Mouse (Mus musculus): ENCODE measurements at regions not wholly inside any gene's neighbourhood (a gene's known extent, or its start where the extent isn't known, plus 50 kb on each side); places are given as distances from the start of the nearest gene placed in this dataset.
A peak's percentile ranks its signal among the peaks of the same experiment; 100 is the strongest.

GRCm38 (mm10) chr14:45964043-45964442 lies 306.1 kb upstream of the Ddhd1 start:
- Histone ChIP-seq H3K4me1 (ENCODE audit: control insufficient read depth, insufficient read depth, low read length) (no peaks in the 10 kb centered on the region), H3K4me3 (ENCODE audit: low read depth, low read length) (no peak overlapping the region), H3K27me3 (ENCODE audit: control insufficient read depth, insufficient read depth, low read length) (no peaks in the 10 kb centered on the region), H3K36me3 (ENCODE audit: control insufficient read depth, insufficient read depth, low read length) (no peaks in the 10 kb centered on the region), H3K9ac (replicated peaks; ENCODE audit: low read depth, low read length) (no peak overlapping the region), H3K9me3 (ENCODE audit: control insufficient read depth, low read depth, low read length) (no peaks in the 10 kb centered on the region), H3K27ac (ENCODE audit: low read length) (no peak overlapping the region), H3K4me2 (replicated peaks; ENCODE audit: low read depth, low read length) (no peak overlapping the region)
- whole genome bisulfite sequencing, result 78% methylated on average over 7 of the region's 7 CpGs
- no peak for ATAC-seq (ENCODE audit: insufficient number of reproducible peaks, insufficient read depth, low FRiP score, low read depth)

- no peak overlapping the region for H3K4me2 ChIP-seq (replicated peaks; ENCODE audit: low read depth, low read length)
Observed at GRCm38 (mm10) chr14:45983206-45983857, 325.4 kb upstream of the Ddhd1 start.

GRCm38 (mm10) chr14:45984135-45984892 lies 326.4 kb upstream of the Ddhd1 start:
- ATAC-seq (ENCODE audit: insufficient number of reproducible peaks, insufficient read depth, low FRiP score, low read depth), result no peak; the same call in 1 of the 2 replicates
- Histone ChIP-seq H3K9me3 (ENCODE audit: control insufficient read depth, low read depth, low read length) (no peaks in the 10 kb centered on the region), H3K27ac (ENCODE audit: low read length) (no peak overlapping the region; the same call in 1 of the 2 replicates)

More at GRCm38 (mm10) chr14:45983206-45983857, 325.4 kb upstream of the Ddhd1 start:
- peak; percentile 39; the same call in 1 of the 2 replicates for ATAC-seq (ENCODE audit: insufficient number of reproducible peaks, insufficient read depth, low FRiP score, low read depth)
- H3K27ac ChIP-seq (ENCODE audit: low read length), result no peak overlapping the region
- H3K4me3 ChIP-seq (ENCODE audit: low read depth, low read length), result no peak overlapping the region
- no peak overlapping the region for H3K9ac ChIP-seq (replicated peaks; ENCODE audit: low read depth, low read length)
- H3K27me3 ChIP-seq (ENCODE audit: control insufficient read depth, insufficient read depth, low read length), result no peaks in the 10 kb centered on the region
- H3K9me3 ChIP-seq (ENCODE audit: control insufficient read depth, low read depth, low read length), result no peaks in the 10 kb centered on the region
- H3K36me3 ChIP-seq (ENCODE audit: control insufficient read depth, insufficient read depth, low read length), result no peaks in the 10 kb centered on the region
- peaks cover 15% of the 10 kb centered on the region; the same call in 1 of the 2 replicates for H3K4me1 ChIP-seq (ENCODE audit: control insufficient read depth, insufficient read depth, low read length)
- 60% methylated on average over 7 of the region's 7 CpGs for WGBS

GRCm38 (mm10) chr14:45992041-45992869 lies 334.3 kb upstream of the Ddhd1 start:
- Histone ChIP-seq H3K4me2 (replicated peaks; ENCODE audit: low read depth, low read length) (no peak overlapping the region), H3K9me3 (ENCODE audit: control insufficient read depth, low read depth, low read length) (no peaks in the 10 kb centered on the region), H3K27me3 (ENCODE audit: control insufficient read depth, insufficient read depth, low read length) (no peaks in the 10 kb centered on the region), H3K4me3 (ENCODE audit: low read depth, low read length) (no peak overlapping the region), H3K36me3 (ENCODE audit: control insufficient read depth, insufficient read depth, low read length) (no peaks in the 10 kb centered on the region), H3K9ac (replicated peaks; ENCODE audit: low read depth, low read length) (no peak overlapping the region), H3K27ac (ENCODE audit: low read length) (peak overlapping the region; percentile 56; the same call in 1 of the 2 replicates), H3K4me1 (ENCODE audit: control insufficient read depth, insufficient read depth, low read length) (peaks cover 14% of the 10 kb centered on the region; the same call in 1 of the 2 replicates)
- WGBS, result 23% methylated on average over 17 of the region's 17 CpGs
- ATAC-seq (ENCODE audit: insufficient number of reproducible peaks, insufficient read depth, low FRiP score, low read depth), result peak; percentile 51; the same call in 1 of the 2 replicates

More at GRCm38 (mm10) chr14:45984135-45984892, 326.4 kb upstream of the Ddhd1 start:
- H3K27me3 ChIP-seq (ENCODE audit: control insufficient read depth, insufficient read depth, low read length), result no peaks in the 10 kb centered on the region
- H3K9ac ChIP-seq (replicated peaks; ENCODE audit: low read depth, low read length), result no peak overlapping the region
- peaks cover 15% of the 10 kb centered on the region; the same call in 1 of the 2 replicates for H3K4me1 ChIP-seq (ENCODE audit: control insufficient read depth, insufficient read depth, low read length)
- peak overlapping the region; percentile 21 for H3K4me2 ChIP-seq (replicated peaks; ENCODE audit: low read depth, low read length)
- no peak overlapping the region for H3K4me3 ChIP-seq (ENCODE audit: low read depth, low read length)
- 49% methylated on average over 20 of the region's 20 CpGs for WGBS
- no peaks in the 10 kb centered on the region for H3K36me3 ChIP-seq (ENCODE audit: control insufficient read depth, insufficient read depth, low read length)

- no peak for ATAC-seq (ENCODE audit: insufficient number of reproducible peaks, insufficient read depth, low FRiP score, low read depth)
- H3K27me3 ChIP-seq (ENCODE audit: control insufficient read depth, insufficient read depth, low read length), result no peaks in the 10 kb centered on the region
- H3K4me2 ChIP-seq (replicated peaks; ENCODE audit: low read depth, low read length), result no peak overlapping the region
- no peak overlapping the region for H3K4me3 ChIP-seq (ENCODE audit: low read depth, low read length)
- no peak overlapping the region for H3K27ac ChIP-seq (ENCODE audit: low read length)
- no peak overlapping the region for H3K9ac ChIP-seq (replicated peaks; ENCODE audit: low read depth, low read length)
- peaks cover 14% of the 10 kb centered on the region; the same call in 1 of the 2 replicates for H3K4me1 ChIP-seq (ENCODE audit: control insufficient read depth, insufficient read depth, low read length)
- no peaks in the 10 kb centered on the region for H3K36me3 ChIP-seq (ENCODE audit: control insufficient read depth, insufficient read depth, low read length)
- WGBS, result 29% methylated on average over 4 of the region's 4 CpGs
- H3K9me3 ChIP-seq (ENCODE audit: control insufficient read depth, low read depth, low read length), result no peaks in the 10 kb centered on the region
Observed at GRCm38 (mm10) chr14:45992870-45993135, 334.9 kb upstream of the Ddhd1 start.

GRCm38 (mm10) chr14:45993669-45994068 lies 335.7 kb upstream of the Ddhd1 start:
- Histone ChIP-seq H3K4me3 (ENCODE audit: low read depth, low read length) (no peak overlapping the region), H3K9ac (replicated peaks; ENCODE audit: low read depth, low read length) (no peak overlapping the region), H3K27me3 (ENCODE audit: control insufficient read depth, insufficient read depth, low read length) (no peaks in the 10 kb centered on the region), H3K36me3 (ENCODE audit: control insufficient read depth, insufficient read depth, low read length) (no peaks in the 10 kb centered on the region), H3K27ac (ENCODE audit: low read length) (no peak overlapping the region), H3K4me2 (replicated peaks; ENCODE audit: low read depth, low read length) (no peak overlapping the region), H3K9me3 (ENCODE audit: control insufficient read depth, low read depth, low read length) (no peaks in the 10 kb centered on the region), H3K4me1 (ENCODE audit: control insufficient read depth, insufficient read depth, low read length) (peaks cover 14% of the 10 kb centered on the region; the same call in 1 of the 2 replicates)
- ATAC-seq (ENCODE audit: insufficient number of reproducible peaks, insufficient read depth, low FRiP score, low read depth), result no peak
- WGBS, result 2% methylated on average over 3 of the region's 3 CpGs

- peaks cover 10% of the 10 kb centered on the region; the same call in 1 of the 2 replicates for H3K4me1 ChIP-seq (ENCODE audit: control insufficient read depth, insufficient read depth, low read length)
- 44% methylated on average over 5 of the region's 5 CpGs for WGBS
Observed at GRCm38 (mm10) chr14:45996760-45997159, 338.8 kb upstream of the Ddhd1 start.

GRCm38 (mm10) chr14:46004078-46004477 lies 346.1 kb upstream of the Ddhd1 start:
- Histone ChIP-seq H3K9ac (replicated peaks; ENCODE audit: low read depth, low read length) (no peak overlapping the region), H3K27ac (ENCODE audit: low read length) (no peak overlapping the region), H3K4me3 (ENCODE audit: low read depth, low read length) (no peak overlapping the region), H3K27me3 (ENCODE audit: control insufficient read depth, insufficient read depth, low read length) (no peaks in the 10 kb centered on the region), H3K4me1 (ENCODE audit: control insufficient read depth, insufficient read depth, low read length) (no peaks in the 10 kb centered on the region), H3K36me3 (ENCODE audit: control insufficient read depth, insufficient read depth, low read length) (no peaks in the 10 kb centered on the region), H3K9me3 (ENCODE audit: control insufficient read depth, low read depth, low read length) (no peaks in the 10 kb centered on the region), H3K4me2 (replicated peaks; ENCODE audit: low read depth, low read length) (no peak overlapping the region)
- 72% methylated on average over 6 of the region's 6 CpGs for WGBS
- ATAC-seq (ENCODE audit: insufficient number of reproducible peaks, insufficient read depth, low FRiP score, low read depth), result no peak

More at GRCm38 (mm10) chr14:45996760-45997159, 338.8 kb upstream of the Ddhd1 start:
- 0 out of 2 replicates have a peak, but pooled peaks have one; percentile 40 for ATAC-seq (ENCODE audit: insufficient number of reproducible peaks, insufficient read depth, low FRiP score, low read depth)
- no peak overlapping the region for H3K4me3 ChIP-seq (ENCODE audit: low read depth, low read length)
- no peak overlapping the region for H3K4me2 ChIP-seq (replicated peaks; ENCODE audit: low read depth, low read length)
- no peak overlapping the region for H3K9ac ChIP-seq (replicated peaks; ENCODE audit: low read depth, low read length)
- no peak overlapping the region for H3K27ac ChIP-seq (ENCODE audit: low read length)
- H3K36me3 ChIP-seq (ENCODE audit: control insufficient read depth, insufficient read depth, low read length), result no peaks in the 10 kb centered on the region
- no peaks in the 10 kb centered on the region for H3K9me3 ChIP-seq (ENCODE audit: control insufficient read depth, low read depth, low read length)
- H3K27me3 ChIP-seq (ENCODE audit: control insufficient read depth, insufficient read depth, low read length), result no peaks in the 10 kb centered on the region

Measured in stomach, embryonic 14.5 days (tissue).